Mouse (Mus musculus) liver, embryonic 14.5 days (tissue): ENCODE data around the gene Ptprn2. TPM values are rescaled to one million over a fixed set of nuclear protein-coding genes. Genes with fewer than 3 reads are reported as not detected.

ENCODE experiments used
- ATAC-seq: fragments of 200-750 bp; cut with Nextera tagmentation; 2 replicates; pipeline ENCODE4 v1.8.0; 2017; ENCODE audit warnings: moderate number of reproducible peaks, mild to moderate bottlenecking, moderate library complexity; ENCODE audit not compliant: insufficient read depth
- DNase-seq, 3 experiments: peaks; one replicate each; pipeline ENCODE4 v3.0.0-alpha.2; 2012 to 2013; ENCODE audit warnings: low read depth in 3 of 3, low spot score in 3 of 3
- H3K27ac ChIP-seq: fragments of 300-500 bp; sonication (generic); 2 replicates; pipeline ENCODE4 v1.5.1; 2014; ENCODE audit warnings: moderate library complexity, mild to moderate bottlenecking, control low read depth, inconsistent platforms
- H3K27me3 ChIP-seq: fragments of 300-500 bp; sonication (generic); 2 replicates; pipeline ENCODE4 v1.6.1; 2014; ENCODE audit warnings: mild to moderate bottlenecking, low read length, moderate library complexity; ENCODE audit not compliant: control insufficient read depth, insufficient read depth
- H3K36me3 ChIP-seq: fragments of 300-500 bp; sonication (generic); replicated peaks from 2 replicates; pipeline ENCODE4 v1.6.1; 2014; ENCODE audit warnings: low read depth; ENCODE audit not compliant: control insufficient read depth, insufficient read depth
- H3K4me1 ChIP-seq, 2 experiments: fragments of 200-500 bp in 1 of 2; fragments of 300-500 bp in 1 of 2; sonication (generic) in 1 of 2; replicated peaks; 2 replicates each; pipeline ENCODE4 v1.6.1; 2012 to 2014; ENCODE audit warnings: antibody characterized with exemption in 1 of 2, inconsistent platforms in 1 of 2, low read length in 1 of 2; ENCODE audit not compliant: control insufficient read depth in 2 of 2, insufficient read depth in 2 of 2
- H3K4me2 ChIP-seq: fragments of 300-500 bp; sonication (generic); 2 replicates; pipeline ENCODE4 v1.6.1; 2014; ENCODE audit warnings: low read depth, mild to moderate bottlenecking, control low read depth, moderate library complexity
- H3K4me3 ChIP-seq, 2 experiments: fragments of 200-500 bp in 1 of 2; fragments of 300-500 bp in 1 of 2; sonication (generic) in 1 of 2; 2 replicates each; pipeline ENCODE4 v1.5.1; 2012 to 2014; ENCODE audit warnings: low read depth in 2 of 2, low read length in 2 of 2, mild to moderate bottlenecking in 2 of 2, control low read depth in 1 of 2, inconsistent platforms in 1 of 2, moderate library complexity in 1 of 2; ENCODE audit not compliant: insufficient read depth in 1 of 2
- H3K9ac ChIP-seq: fragments of 300-500 bp; sonication (generic); replicated peaks from 2 replicates; pipeline ENCODE4 v1.6.1; 2014; ENCODE audit warnings: mild to moderate bottlenecking, control low read depth, moderate library complexity
- H3K9me3 ChIP-seq: fragments of 300-500 bp; sonication (generic); 2 replicates; pipeline ENCODE4 v1.6.1; 2016; ENCODE audit warnings: low read length, mixed read lengths; ENCODE audit not compliant: control insufficient read depth
- CTCF ChIP-seq: IDR thresholded peaks from 2 replicates; pipeline ENCODE4 v1.5.1; 2016; ENCODE audit warnings: antibody characterized with exemption, low read depth, control low read depth
- EP300 ChIP-seq: IDR thresholded peaks from 2 replicates; pipeline ENCODE4 v1.6.1; 2016; ENCODE audit warnings: antibody characterized with exemption, low read depth
- WGBS: fragments of 180-500 bp; shearing (Covaris S2); extraction: QIAGEN DNeasy Blood & Tissue Kit; methylation state at CpG from one replicate; pipeline ENCODE4 v1.1.7; 2014; ENCODE audit not compliant: insufficient replicate concordance; 5-methylcytosine and 5-hydroxymethylcytosine counted together
- polyA plus RNA-seq, 2 experiments: library from polyadenylated mRNA; depleted of rRNA in 1 of 2; stranded (reverse) in 1 of 2; unstranded in 1 of 2; fragments of >200 nt; fragmentation: Nextera tagmentation in 1 of 2; extraction: Ambion mirVana in 1 of 2; gene quantifications; 2 replicates each; pipeline versions ENCODE4 v1.2.1 to v1.2.3; 2012 to 2014

The Ptprn2 gene
- polyA plus RNA-seq, 2 experiments = 0.04 TPM; not detected in 1

DNA sequence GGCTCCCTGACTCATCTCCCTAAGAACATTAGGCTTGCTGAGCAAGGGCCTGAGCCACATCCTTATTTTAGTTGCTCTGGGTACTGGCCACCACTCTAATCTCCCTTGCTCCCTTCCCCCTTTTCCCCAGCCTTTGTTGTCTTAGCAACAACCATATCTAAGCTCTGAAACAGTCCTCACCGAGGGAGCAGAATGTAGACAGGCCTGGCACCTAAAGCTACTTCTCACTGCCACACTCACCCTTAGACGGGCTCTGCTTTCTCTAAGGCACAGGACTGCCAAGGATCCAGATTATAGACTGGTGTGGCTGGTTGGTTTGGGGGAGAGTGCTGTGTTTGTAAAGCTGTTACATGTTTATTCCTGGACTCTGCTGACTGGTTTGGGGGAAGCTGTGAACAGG is 594.2 kb downstream of the Ptprn2 start:
- TF ChIP-seq EP300 (no peak), CTCF (no peak)
- no peak overlapping the region for H3K4me2 ChIP-seq
- H3K36me3 ChIP-seq = no peaks in the 10 kb centered on the region
- H3K9ac ChIP-seq = no peak overlapping the region
- WGBS = 41% methylated on average over 2 of the region's 2 CpGs
- ATAC-seq (no peak), DNase-seq (no peak)
- H3K27ac ChIP-seq = no peak overlapping the region
- H3K27me3 ChIP-seq = no peaks in the 10 kb centered on the region
- H3K9me3 ChIP-seq = no peaks in the 10 kb centered on the region
- no peaks in the 10 kb centered on the region for H3K4me1 ChIP-seq
- H3K4me3 ChIP-seq = no peak overlapping the region

DNA sequence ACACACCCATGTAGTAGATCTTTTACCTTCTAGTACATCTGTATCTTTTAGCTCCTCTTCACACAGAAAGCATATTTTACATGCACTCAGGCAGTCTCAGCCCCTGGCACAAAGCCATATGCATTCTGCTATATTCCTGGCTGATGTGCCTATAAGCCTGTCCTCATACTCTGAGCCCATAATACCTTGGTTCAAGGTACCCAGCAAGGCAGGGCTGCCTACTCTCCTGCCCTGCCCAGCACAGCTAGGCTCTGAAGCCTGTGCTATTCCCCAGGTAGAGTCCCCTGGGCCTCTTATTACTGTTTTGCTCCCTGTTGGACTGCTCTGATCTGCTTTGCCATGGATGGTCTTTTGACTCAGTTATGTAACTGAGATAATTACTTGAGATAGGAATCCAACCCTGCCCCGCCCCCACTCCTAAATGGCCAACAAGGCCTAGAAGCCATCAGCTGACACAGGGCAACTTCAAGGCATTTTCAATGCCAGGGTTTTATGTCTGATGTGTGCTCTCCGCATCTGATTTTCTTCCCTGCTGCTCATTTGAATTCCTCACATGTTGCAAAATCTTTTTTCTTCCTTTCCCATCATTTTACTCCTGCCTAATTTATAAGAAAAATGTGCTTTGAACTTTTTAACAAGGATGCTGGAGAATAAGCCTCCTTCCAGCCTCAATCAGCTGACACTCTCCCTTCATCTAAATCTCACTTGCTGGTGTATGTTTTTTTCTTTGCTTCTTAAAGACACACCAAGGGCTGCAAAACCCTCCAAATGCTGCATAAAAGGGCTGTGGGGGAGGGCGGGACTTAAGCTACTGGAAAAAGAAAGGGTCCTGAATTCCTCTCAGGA is 598.6 kb downstream of the Ptprn2 start:
- TF ChIP-seq CTCF = no peak
- TF ChIP-seq EP300 = no peak
- H3K4me2 ChIP-seq = no peak overlapping the region
- DNase-seq = no peak
- H3K27ac ChIP-seq = no peak overlapping the region
- H3K9me3 ChIP-seq = no peaks in the 10 kb centered on the region
- H3K36me3 ChIP-seq = no peaks in the 10 kb centered on the region
- H3K27me3 ChIP-seq = no peaks in the 10 kb centered on the region
- no peaks in the 10 kb centered on the region for H3K4me1 ChIP-seq
- ATAC-seq = no peak
- 67% methylated on average over 3 of the region's 3 CpGs for WGBS
- H3K4me3 ChIP-seq = no peak overlapping the region
- no peak overlapping the region for H3K9ac ChIP-seq

DNA sequence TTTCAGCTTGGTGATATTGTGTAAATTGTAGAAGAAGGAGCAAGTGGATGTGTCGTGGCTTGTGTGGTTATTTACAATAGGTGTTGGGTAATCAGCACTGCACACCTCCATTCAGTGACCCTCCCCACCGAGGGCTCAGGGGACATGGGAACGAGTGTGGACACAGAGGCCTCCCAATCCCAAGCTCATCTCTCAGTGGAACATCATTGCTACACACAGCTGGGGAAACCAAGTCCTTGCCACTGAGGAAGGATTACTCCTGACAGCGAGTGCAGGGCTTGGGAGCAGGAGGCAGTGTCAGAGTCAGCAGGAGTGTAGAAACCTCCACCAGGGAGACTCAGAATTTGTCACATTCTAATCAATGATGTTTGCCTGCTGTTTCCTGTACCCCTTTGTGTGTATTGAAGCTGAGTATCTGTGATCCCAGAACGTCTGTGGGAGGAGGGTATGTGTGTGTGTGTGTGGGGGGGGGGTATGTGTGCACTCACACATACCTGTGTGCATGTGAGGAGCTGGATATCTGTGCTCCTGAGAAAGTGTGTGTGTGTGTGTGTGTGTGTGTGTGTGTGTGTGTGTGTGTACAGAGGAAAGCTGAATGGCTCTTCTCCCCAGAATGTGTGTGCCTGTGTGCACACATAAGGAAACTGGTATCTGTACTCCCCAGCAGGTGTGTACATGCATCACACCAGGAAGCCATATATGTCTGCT is 599.3 kb downstream of the Ptprn2 start:
- 24% methylated on average over 5 of the region's 5 CpGs for WGBS
- ATAC-seq (no peak), DNase-seq (no peak)
- no peak overlapping the region for H3K9ac ChIP-seq
- H3K27me3 ChIP-seq = no peaks in the 10 kb centered on the region
- H3K4me2 ChIP-seq = no peak overlapping the region
- no peaks in the 10 kb centered on the region for H3K9me3 ChIP-seq
- H3K36me3 ChIP-seq = no peaks in the 10 kb centered on the region
- TF ChIP-seq CTCF (no peak), EP300 (no peak)
- H3K4me3 ChIP-seq = no peak overlapping the region
- no peaks in the 10 kb centered on the region for H3K4me1 ChIP-seq
- no peak overlapping the region for H3K27ac ChIP-seq

DNA sequence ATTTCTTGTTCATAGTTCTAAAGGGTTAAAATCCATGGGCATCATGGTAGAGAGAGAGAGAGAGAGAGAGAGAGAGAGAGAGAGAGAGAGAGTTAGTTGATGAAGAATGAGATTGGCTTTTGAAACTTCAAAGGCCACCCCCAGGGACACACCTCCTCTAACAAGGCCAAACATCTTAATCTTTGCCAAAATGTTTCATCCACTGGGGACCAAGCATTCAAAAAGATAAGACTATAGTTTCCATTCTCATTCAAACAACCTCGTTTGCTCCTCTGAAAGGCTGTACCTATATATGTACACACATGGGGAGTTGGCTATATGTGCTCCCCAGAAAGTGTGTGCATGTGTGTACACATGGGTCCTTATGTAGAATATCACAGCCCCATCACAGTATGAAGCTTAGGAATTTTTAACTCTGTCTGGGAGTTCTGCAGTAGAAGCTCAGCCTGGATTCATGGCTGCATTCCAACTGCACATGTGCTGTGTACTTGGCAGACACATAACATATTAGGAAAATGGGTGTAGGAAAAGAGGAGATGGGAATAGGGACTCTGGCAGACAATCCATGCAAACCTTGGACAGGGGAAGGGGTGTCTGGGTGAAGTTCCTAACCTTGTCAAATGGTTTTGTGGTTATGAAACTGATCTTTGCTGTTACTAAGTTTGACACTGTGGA is 600.3 kb downstream of the Ptprn2 start:
- no peaks in the 10 kb centered on the region for H3K36me3 ChIP-seq
- H3K4me2 ChIP-seq = no peak overlapping the region
- ATAC-seq (no peak), DNase-seq (no peak)
- H3K9ac ChIP-seq = no peak overlapping the region
- 24% methylated on average over 1 of the region's 1 CpGs for WGBS
- TF ChIP-seq CTCF = no peak
- TF ChIP-seq EP300 = no peak
- no peaks in the 10 kb centered on the region for H3K9me3 ChIP-seq
- H3K4me3 ChIP-seq = no peak overlapping the region
- H3K4me1 ChIP-seq = no peaks in the 10 kb centered on the region
- no peaks in the 10 kb centered on the region for H3K27me3 ChIP-seq
- H3K27ac ChIP-seq = no peak overlapping the region
